ENCODE assay signal across 19 mouse cellular contexts in genomic region chr1:168068920-168069590, GRCm38 (mm10).
"Had no signal": no experiment of that assay in that cellular context is flagged by ENCODE, and none has a peak within 500 bp of the region (broad histone marks: within the 10 kb centered on the region; RNA-seq: fewer than 3 reads in every experiment).

No protein-coding gene starts in this region.

- H3K36me3 ChIP-seq: liver, embryonic 13.5 days; midbrain, embryonic 12.5 days; midbrain, embryonic 15.5 days; neural tube, embryonic 13.5 days had no signal

- H3K4me2 ChIP-seq: liver, embryonic 13.5 days; lung, embryonic 14.5 days; midbrain, embryonic 12.5 days; midbrain, embryonic 15.5 days; neural tube, embryonic 13.5 days had no signal

- H3K4me3 ChIP-seq: left cerebral cortex, adult 2 months; liver, embryonic 13.5 days; midbrain, embryonic 12.5 days; midbrain, embryonic 15.5 days; neural tube, embryonic 13.5 days had no signal

- ATAC-seq: hindbrain, postnatal 0 days; inflammation-experienced regulatory T-cells, adult 6 months; midbrain, embryonic 15.5 days had no signal

- H3K27ac ChIP-seq: hindbrain, postnatal 0 days; kidney, postnatal 0 days; left cerebral cortex, adult 2 months; liver, embryonic 13.5 days; midbrain, embryonic 12.5 days; midbrain, embryonic 15.5 days; neural tube, embryonic 13.5 days had no signal

- H3K9ac ChIP-seq: liver, embryonic 13.5 days; lung, embryonic 14.5 days; midbrain, embryonic 12.5 days; midbrain, embryonic 15.5 days; neural tube, embryonic 13.5 days had no signal

- H3K9me3 ChIP-seq: liver, embryonic 13.5 days; midbrain, embryonic 12.5 days; midbrain, embryonic 15.5 days; neural tube, embryonic 13.5 days had no signal

- DNase-seq: kidney, adult 2 months; kidney, postnatal 36 days; layer of hippocampus, postnatal 36 days; liver, embryonic 13.5 days; lung, postnatal 4 days; retina, postnatal 1 day; right cerebral cortex, postnatal 25 days; spleen, adult 18-20 months; thymus, adult 2 months; thymus, postnatal 14 days; thymus, postnatal 4 days had no signal

- H3K4me1 ChIP-seq: liver, embryonic 13.5 days had no signal

- H3K27me3 ChIP-seq: liver, embryonic 13.5 days; midbrain, embryonic 15.5 days; neural tube, embryonic 13.5 days had no signal
